Mouse (Mus musculus): ENCODE results near the gene Dcakd.

Gene Dcakd

DNA sequence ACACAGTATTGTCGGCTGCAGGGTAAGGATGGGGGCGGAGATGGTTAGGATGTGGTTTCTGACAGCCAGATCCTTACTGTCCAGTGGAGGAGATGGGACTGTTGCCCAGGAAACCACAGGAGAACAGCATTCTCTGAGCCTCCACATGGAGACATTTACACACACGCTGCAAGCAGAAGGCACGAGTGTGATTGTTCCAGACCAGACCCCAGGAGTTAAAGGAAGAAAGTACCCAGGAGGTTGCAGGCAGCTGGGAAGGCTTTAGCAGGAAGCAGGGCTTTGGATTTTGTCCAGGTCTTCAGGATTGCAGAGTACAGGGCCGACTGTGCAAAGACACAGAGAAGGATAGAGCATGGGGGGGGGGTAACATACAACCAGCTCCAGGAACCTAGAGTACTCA, 56.5 kb downstream of the Dcakd start:
- DNase-seq = no peak

DNA sequence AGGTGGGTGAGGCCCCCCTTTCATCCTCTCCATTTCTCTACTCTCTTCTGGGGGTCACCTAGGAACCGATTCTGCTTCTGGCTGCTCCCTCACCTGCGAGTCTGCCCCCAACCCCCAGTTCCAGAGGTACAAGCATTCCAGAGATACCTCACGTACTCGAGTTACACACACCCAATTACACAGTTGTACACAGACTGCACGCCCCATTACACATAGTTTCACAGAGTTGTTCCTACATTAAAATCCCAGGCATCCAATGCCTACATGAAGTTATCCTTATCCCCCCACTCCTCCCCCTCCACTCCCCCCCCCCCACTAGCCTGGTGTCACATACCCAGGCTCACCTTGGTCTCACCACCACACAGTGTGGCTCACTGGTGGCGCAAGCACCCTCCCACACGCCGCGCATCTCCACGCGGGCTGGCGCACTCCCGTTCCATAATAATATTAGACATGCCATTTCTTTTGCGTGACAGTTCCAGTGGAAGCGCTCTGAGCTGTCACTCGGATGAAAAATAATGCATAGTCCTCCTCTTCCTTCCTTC, 63.5 kb downstream of the Dcakd start:
- no peak for DNase-seq

DNA sequence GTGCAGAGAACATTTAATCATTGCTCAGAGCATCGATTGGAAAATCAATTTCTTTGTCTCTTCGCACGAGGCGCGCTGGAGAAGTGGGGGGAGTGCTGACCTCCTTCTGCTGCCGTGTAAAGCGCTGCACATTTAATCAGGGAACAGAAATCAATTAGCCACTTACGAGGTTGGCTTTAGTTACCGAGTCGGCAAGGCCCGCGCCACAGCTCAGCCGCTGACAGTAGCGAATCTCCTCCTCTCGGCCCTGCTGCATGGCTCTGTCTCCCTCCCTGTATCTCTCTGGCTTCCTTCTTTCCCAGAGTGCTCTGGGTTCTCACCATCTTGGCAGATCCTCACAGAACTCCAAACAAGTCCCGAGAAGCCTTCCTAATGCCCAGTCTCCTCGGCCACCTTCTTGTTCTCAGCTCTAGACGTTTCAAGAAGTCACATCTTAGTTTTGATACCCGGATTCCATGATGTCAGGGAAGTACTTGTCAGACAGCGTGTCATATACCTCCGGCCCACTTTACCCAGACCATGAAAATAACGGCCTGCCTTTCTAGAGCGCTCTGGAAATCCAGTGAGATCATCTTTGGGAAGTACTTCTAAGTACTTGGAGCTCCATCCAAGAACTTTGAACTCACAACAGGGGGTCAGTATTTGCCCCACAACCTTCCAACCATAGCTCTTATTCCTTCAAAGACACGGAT, 64.1 kb downstream of the Dcakd start:
- DNase-seq = no peak

DNA sequence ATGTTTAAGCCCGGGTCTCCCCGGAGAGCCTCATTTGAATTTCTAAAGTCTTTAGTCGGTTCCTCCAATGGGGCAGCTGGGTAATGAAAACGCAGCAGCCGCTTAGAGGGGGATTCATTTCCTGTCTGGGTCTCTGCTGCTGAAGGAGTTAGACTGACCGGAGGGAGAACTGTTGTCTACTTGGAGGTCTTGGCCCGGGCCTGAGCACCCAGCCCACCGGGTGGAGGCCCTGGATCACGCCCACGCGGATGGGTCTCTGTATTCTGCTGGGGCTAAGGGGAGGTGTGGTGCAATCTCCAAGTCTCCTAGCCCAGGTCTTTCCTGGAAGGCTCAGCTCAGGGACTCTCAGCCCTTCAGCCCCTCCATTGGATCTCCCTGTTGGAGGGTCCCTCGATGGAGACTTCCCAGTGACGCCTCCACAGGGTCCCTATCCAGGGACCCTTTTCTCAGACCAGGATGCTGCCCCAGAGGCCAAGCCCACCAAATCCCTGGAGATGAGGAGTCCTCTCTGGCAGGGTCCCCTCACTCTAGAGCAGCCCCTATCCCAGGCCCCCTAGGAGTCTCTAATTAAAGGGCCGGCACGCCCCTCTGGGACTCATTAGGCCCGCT, 64.8 kb downstream of the Dcakd start:
- DNase-seq = no peak

DNA sequence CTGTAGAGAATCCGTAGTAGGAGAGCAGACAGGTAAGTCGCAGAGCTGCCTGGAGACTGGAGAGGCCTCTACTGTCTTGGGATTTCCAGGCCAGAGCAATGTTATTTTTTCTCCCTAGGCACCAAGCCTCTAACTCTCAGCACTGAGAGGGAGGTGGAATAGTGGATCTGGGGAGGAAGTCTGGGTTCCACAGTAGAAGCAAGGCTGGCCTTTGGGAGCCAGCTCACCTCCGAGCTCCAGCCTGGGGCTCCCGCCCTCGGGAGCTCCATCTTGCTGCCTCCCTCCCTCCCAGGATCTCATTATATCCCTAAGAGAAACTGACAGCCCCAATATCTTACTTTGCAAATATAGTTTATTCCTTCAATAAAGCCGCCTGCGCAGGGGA, 65.3 kb downstream of the Dcakd start:
- DNase-seq = no peak

DNA sequence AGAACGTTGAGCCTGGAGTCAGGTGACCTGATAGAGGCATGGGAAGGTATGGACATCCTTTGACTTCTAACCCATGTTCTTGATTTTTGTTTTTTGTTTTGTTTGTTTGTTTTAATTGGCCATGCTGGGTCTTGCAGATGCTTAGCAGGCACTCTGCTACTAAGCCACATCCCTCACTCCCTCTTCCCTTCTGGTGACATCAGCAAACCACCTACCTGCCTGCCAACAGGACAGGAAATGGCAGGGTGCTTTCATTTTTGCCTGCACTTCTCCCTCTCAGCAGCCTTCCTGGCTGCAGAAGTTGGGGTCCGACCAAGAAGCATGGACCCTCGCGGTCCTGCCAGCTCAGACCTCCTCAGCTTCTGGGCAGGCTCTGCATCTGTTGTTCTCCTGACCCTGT, 67.1 kb downstream of the Dcakd start:
- DNase-seq = no peak

DNA sequence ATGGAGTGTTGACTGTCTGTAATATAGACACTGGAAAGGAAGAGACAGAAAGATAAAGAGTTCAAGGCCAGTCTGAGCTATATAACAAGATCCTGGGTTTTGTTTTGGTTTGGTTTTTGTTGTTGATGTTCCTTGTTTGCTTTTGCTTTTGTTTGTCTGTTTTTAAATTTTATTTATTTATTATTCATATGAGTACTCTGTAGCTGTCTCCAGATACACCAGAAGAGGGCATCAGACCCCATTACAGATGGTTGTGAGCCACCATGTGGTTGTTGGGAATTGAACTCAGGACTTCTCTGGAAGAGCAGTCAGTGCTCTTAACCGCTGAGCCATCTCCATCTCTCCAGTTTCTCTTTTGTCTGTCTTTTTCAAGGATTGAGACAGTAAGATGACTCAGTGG, 69.3 kb downstream of the Dcakd start:
- DNase-seq = no peak

DNA sequence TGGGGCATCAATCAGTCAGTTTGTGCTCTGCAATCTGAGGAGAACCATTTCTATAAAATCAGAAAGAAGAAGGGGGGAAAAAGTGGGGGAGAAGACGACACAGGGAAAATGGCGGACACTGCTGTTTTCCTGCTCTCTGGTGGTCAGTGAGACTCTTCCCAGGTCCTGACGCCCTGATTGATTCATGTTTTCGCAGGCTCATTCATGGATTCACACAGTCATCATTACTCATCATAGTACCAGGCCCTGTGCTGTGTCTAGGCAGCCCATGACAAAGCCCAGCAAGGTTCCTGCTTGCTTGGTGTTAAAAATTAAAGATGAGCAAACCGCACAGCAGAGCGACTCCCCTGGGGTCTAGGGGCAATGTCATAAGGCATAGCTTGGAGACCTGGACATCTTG, 69.7 kb downstream of the Dcakd start:
- DNase-seq = no peak

DNA sequence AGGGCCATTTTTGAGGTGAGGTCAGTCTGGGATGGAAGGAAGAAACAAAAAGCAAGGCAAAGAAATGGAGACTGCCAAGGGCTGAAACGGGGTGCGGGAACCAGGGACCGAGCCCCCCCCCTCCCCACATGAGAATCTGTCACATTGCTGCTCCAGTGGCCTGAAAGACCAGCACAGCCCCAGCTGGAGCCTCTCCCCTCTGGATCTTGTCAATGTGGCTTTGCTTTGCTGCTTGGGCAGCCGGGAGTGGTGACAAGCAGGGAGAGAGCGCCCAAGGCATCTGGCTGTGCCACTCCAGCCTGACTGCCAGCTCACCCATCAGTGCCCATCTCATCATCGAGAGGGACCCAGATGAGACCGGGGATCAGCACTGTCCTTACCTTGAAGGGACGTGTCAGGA, 70.4 kb downstream of the Dcakd start:
- no peak for DNase-seq

DNA sequence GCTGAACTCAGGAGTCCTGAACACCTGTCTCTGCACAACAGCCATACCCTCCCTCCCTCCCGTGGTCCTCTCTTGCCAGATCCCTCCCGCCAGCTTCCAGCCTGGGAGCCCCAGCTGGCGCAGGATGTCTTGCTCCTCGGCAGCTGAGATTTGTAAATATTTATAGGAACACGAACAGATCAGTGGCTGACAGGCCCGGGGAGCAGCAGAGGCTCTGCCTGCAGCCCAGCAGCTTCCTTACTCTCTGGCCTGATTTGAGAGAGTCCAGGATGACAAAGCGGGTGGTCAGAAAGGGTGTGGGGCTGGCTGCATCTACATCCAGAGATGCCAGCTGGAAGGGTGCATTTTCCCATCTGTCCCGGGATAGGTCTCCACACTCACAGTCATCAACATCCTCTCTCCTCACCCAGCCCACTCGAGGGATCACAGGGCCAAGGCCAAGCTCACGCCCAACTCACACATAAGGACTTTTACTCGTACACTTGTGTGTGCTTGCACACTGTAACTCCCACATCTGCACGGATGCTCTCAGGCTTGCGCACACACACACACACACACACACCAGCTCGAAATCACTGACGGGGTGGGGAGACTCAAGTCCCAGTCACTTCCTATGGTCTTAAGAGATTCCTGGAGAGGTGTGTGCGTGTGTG, 71.0 kb downstream of the Dcakd start:
- DNase-seq = peak; percentile 88

DNA sequence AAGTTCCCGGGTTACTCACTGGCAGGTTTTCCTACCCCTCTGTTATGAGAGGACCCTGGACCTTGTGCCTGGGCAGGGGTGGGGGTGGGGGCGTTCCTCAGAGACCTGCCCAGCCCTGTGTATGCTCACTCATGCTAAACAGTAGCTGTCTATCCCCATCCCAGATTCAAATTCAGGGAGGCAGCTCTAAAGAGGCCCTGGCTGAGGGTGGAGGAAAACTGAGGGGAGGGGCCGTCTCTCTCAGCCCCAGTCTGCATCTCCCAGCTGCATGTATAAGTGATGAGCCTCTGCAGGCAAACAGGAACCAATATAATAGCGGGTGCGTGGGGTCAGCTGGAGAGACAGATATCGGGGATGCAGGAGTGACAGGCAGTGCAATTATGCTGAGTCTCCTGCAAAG, 75.2 kb downstream of the Dcakd start:
- DNase-seq = no peak

DNA sequence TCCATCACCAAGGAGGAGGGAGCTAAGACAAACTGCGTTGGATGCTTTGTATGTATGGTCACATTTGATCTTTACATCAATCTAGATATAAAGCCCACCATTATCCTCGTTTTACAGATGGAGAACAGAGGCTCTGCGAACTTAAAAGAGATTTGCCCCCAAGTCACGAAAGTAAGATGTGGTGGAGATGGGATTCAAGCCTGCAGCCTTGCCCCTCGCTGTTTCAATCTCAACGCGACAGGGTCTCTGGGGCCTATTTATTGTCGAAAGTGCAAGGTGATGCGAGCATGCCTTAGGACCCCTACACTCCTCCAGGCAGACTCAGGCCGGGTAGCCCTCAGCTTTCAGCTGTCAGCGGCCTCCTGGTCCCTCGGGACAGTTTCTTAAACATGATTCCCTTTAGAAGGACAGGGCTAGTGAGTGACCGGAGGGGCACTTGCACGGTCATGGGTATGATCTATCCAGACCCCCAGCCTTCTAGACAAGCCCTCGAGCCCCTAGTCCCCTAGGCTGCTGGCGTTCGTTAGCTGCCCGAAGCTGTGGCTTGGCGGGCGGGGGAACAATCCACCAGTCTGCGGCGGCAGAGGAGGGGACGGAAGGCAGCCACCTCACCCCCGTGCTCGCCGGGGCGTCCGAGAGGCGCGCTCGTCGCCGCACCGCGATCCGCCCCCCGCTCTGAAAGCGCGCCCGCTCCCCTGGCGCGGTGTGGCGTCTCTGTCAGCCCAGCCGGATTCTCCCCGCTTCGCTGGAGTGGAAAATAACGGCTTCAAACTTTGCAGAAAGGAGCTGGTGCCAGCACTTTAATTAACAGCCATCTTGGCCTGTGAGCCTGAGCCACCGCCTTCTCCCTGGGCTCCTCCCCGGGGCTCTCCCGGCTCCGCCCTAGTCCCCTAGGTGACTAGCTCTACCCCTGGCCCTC, 79.8 kb downstream of the Dcakd start:
- peak; percentile 53 for DNase-seq

DNA sequence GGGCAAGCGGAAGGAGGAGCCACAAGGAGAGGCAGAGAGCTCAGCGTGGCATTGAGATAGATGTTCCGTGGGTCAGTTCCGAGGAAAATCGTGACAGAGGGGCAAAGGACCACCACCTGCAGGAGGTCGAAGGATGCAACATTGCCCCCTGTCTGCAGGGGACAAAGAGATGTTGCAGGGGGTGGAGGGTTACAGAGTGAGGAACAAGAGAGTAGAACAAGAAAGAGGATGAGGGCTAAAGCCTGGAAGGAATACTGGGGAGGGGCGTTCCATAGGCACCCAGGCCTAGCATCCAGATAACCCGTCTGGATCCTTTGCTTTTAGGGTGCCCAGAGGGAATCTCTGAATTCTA, 81.2 kb downstream of the Dcakd start:
- DNase-seq = no peak

DNA sequence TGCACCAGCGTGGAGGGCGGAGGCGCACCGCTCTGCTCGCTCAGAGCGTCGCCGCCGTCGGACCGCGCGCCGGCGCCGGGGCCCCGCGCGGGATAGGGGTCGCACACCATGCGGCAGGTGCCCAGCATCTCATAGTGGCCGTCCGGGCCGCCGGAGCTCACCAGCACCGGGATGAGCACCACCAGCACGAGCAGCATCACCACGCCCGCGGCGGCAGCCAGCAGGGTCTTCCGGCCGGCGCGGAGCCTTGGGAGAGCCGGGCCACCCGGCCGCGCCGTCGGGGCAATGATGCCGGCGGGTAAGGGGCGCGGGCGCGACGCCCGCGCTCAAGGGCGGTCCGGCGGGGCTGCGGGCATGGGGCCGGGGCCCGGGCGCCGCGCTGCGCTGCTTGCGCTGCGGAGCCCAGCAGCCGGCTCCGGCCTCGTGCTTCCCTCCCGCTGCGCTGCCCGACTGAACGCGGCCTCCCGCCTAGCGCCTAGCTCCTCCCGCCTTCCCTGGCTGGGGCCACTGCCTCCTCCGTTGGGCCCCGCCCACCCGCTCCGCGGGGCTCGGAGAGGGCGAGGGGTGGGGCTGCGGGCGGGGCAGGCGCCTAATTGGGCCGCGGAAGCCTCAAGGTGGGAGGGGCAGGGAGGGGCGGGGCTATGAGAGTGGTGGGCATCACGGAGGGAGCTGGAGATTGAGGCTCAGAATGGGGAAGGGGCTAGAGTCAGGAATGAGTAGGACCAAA, 81.7 kb downstream of the Dcakd start, which contains the start of gene C1ql1:
C1ql1 (minus strand) TSS at position 424 of the 727 bp plus-strand sequence.
- peak; percentile 91 for DNase-seq

DNA sequence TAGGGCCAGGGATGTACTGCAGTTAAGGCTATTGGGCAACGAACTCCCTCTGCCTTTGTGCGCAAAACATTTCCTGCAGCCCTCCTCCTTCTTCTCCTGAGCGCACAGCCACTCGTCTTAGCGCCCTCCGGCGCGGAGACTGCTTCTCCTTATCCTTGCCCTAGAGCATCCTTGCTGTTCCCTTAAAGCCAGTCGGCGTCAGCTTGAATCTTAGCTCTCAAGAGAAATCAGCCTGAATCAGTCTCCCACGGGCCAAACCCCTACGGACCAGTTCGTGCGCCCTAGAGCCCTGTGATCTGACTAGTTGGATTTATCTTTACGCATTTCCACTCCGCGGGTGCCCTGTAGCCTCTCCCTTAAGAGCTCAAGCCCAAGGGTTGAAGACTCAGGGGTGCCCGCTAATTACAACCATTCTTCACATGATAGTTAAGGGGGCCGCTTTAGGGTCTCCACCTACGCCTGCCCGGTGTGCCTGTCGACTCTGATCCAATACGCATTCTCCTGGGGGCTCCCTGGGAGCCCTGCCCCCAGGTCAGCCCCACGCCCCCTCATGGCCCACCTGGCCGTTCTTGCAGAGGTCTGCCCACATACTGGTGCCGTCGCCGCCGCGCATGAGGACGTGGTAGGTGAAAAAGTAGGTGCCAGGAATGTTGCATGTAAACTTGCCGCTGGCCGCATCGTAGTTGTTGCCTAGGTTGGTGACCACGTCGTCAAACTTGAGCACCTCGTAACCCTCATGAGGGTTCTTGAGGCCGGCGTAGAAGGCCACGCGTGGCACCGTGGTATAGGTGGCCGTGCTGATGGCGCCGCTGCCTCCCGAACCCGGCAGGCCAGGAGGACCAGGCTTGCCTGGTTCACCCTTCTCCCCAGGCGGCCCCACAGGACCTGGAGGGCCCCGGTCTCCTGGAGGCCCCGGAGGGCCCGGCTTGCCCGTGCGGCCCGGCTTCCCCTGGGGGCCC, 82.5 kb downstream of the Dcakd start:
- no peak for DNase-seq

All from lung, postnatal 10 days (tissue).